Mouse (Mus musculus) lung, embryonic 15.5 days (tissue): Measurements from ENCODE around the gene Naif1. TPM values are rescaled to one million over a fixed set of nuclear protein-coding genes. Genes with fewer than 3 reads are reported as not detected.

Source experiments
- ATAC-seq: fragments of 200-750 bp; cut with Nextera tagmentation; 2 replicates; pipeline ENCODE4 v1.8.0; 2017; ENCODE audit warnings: moderate number of reproducible peaks, borderline replicate concordance; ENCODE audit not compliant: low FRiP score, low TSS enrichment; ENCODE audit errors: extremely low read depth
- H3K27ac ChIP-seq: fragments of 300-500 bp; sonication (generic); 2 replicates; pipeline ENCODE4 v1.5.1; 2015; ENCODE audit warnings: moderate library complexity, mild to moderate bottlenecking, inconsistent platforms
- H3K27me3 ChIP-seq: fragments of 300-500 bp; sonication (generic); 2 replicates; pipeline ENCODE4 v1.6.1; 2015; ENCODE audit warnings: inconsistent platforms
- H3K36me3 ChIP-seq: fragments of 300-500 bp; sonication (generic); 2 replicates; pipeline ENCODE4 v1.6.1; 2015; ENCODE audit warnings: inconsistent platforms
- H3K4me1 ChIP-seq: fragments of 300-500 bp; sonication (generic); 2 replicates; pipeline ENCODE4 v1.6.1; 2015; ENCODE audit warnings: inconsistent platforms
- H3K4me2 ChIP-seq: fragments of 300-500 bp; sonication (generic); 2 replicates; pipeline ENCODE4 v1.6.1; 2015; ENCODE audit warnings: inconsistent platforms, mild to moderate bottlenecking, moderate library complexity
- H3K4me3 ChIP-seq: fragments of 300-500 bp; sonication (generic); 2 replicates; pipeline ENCODE4 v1.5.1; 2015; ENCODE audit warnings: mild to moderate bottlenecking, inconsistent platforms
- H3K9ac ChIP-seq: fragments of 300-500 bp; sonication (generic); 2 replicates; pipeline ENCODE4 v1.6.1; 2015; ENCODE audit warnings: inconsistent platforms
- H3K9me3 ChIP-seq: fragments of 300-500 bp; sonication (generic); 2 replicates; pipeline ENCODE4 v1.6.1; 2016; ENCODE audit warnings: inconsistent platforms
- WGBS: fragments of 180-500 bp; shearing (Covaris S2); methylation state at CpG from one replicate; pipeline ENCODE4 v1.1.7; 2015; 5-methylcytosine and 5-hydroxymethylcytosine counted together
- polyA plus RNA-seq: library from polyadenylated mRNA; unstranded; fragments of >200 nt; fragmentation: Nextera tagmentation; extraction: Ambion mirVana; gene quantifications from 2 replicates; pipeline ENCODE4 v1.2.1, GENCODE M21; 2015

Naif1 gene
- polyA plus RNA-seq, 1 experiment from 2014 or later: 7.1 TPM

- Histone ChIP-seq H3K4me2 (no peak overlapping the region), H3K4me1 (peaks cover 20% of the 10 kb centered on the region), H3K36me3 (peaks cover 61% of the 10 kb centered on the region), H3K4me3 (no peak overlapping the region), H3K9me3 (no peaks in the 10 kb centered on the region), H3K9ac (no peak overlapping the region), H3K27ac (no peak overlapping the region), H3K27me3 (no peaks in the 10 kb centered on the region)
- no peak for ATAC-seq
- WGBS: 79% methylated on average over 12 of the region's 12 CpGs
Observed at GRCm38 (mm10) chr2:32418430-32419151, 31.7 kb upstream of the Naif1 start.

GRCm38 (mm10) chr2:32419359-32419758 is 30.9 kb upstream of the Naif1 start:
- no peak for ATAC-seq
- WGBS: 71% methylated on average over 3 of the region's 3 CpGs
- Histone ChIP-seq H3K4me1 (peaks cover 23% of the 10 kb centered on the region), H3K27me3 (no peaks in the 10 kb centered on the region), H3K4me2 (no peak overlapping the region), H3K9ac (no peak overlapping the region), H3K36me3 (peaks cover 61% of the 10 kb centered on the region), H3K27ac (no peak overlapping the region), H3K4me3 (no peak overlapping the region), H3K9me3 (no peaks in the 10 kb centered on the region)

GRCm38 (mm10) chr2:32420066-32420608 is 30.1 kb upstream of the Naif1 start:
- H3K4me1 ChIP-seq: peaks cover 29% of the 10 kb centered on the region
- no peak overlapping the region for H3K27ac ChIP-seq
- 90% methylated on average over 12 of the region's 12 CpGs for WGBS
- no peak overlapping the region for H3K4me3 ChIP-seq
- no peaks in the 10 kb centered on the region for H3K9me3 ChIP-seq
- no peak overlapping the region for H3K4me2 ChIP-seq
- no peak for ATAC-seq
- no peaks in the 10 kb centered on the region for H3K27me3 ChIP-seq
- H3K9ac ChIP-seq: no peak overlapping the region
- H3K36me3 ChIP-seq: peaks cover 58% of the 10 kb centered on the region

GRCm38 (mm10) chr2:32420647-32421046 is 29.6 kb upstream of the Naif1 start:
- Histone ChIP-seq H3K27me3 (no peaks in the 10 kb centered on the region), H3K9me3 (no peaks in the 10 kb centered on the region), H3K27ac (no peak overlapping the region), H3K4me1 (peaks cover 30% of the 10 kb centered on the region), H3K4me2 (no peak overlapping the region), H3K4me3 (no peak overlapping the region), H3K36me3 (peaks cover 53% of the 10 kb centered on the region), H3K9ac (no peak overlapping the region)
- ATAC-seq: no peak
- 87% methylated on average over 6 of the region's 6 CpGs for WGBS

GRCm38 (mm10) chr2:32421851-32422251 is 28.4 kb upstream of the Naif1 start:
- WGBS: 92% methylated on average over 6 of the region's 6 CpGs

GRCm38 (mm10) chr2:32423481-32424331 is 26.6 kb upstream of the Naif1 start:
- peaks cover 43% of the 10 kb centered on the region for H3K4me1 ChIP-seq
- 2% methylated on average over 14 of the region's 14 CpGs for WGBS
- peak overlapping the region; percentile 97 for H3K27ac ChIP-seq
- peak; percentile 91 for ATAC-seq
- no peaks in the 10 kb centered on the region for H3K9me3 ChIP-seq
- H3K9ac ChIP-seq: peak overlapping the region; percentile 18; the same call in 1 of the 2 replicates
- peak overlapping the region; percentile 39 for H3K4me3 ChIP-seq
- no peaks in the 10 kb centered on the region for H3K27me3 ChIP-seq
- peak overlapping the region; percentile 77 for H3K4me2 ChIP-seq
- H3K36me3 ChIP-seq: peaks cover 23% of the 10 kb centered on the region

More at GRCm38 (mm10) chr2:32421851-32422251, 28.4 kb upstream of the Naif1 start:
- no peak overlapping the region for H3K4me2 ChIP-seq
- peaks cover 30% of the 10 kb centered on the region for H3K4me1 ChIP-seq
- no peaks in the 10 kb centered on the region for H3K27me3 ChIP-seq
- H3K36me3 ChIP-seq: peaks cover 41% of the 10 kb centered on the region
- H3K9me3 ChIP-seq: no peaks in the 10 kb centered on the region
- no peak overlapping the region for H3K9ac ChIP-seq
- no peak for ATAC-seq
- H3K27ac ChIP-seq: 0 out of 2 replicates have a peak overlapping the region, but pooled peaks have one; percentile 97
- H3K4me3 ChIP-seq: no peak overlapping the region

- Histone ChIP-seq H3K27me3 (no peaks in the 10 kb centered on the region), H3K27ac (peak overlapping the region; percentile 97), H3K36me3 (peaks cover 12% of the 10 kb centered on the region), H3K4me2 (no peak overlapping the region), H3K4me3 (no peak overlapping the region), H3K9ac (no peak overlapping the region), H3K4me1 (peaks cover 54% of the 10 kb centered on the region), H3K9me3 (no peaks in the 10 kb centered on the region)
- no peak for ATAC-seq
- WGBS: 28% methylated on average over 3 of the region's 3 CpGs
Observed at GRCm38 (mm10) chr2:32424796-32425195, 25.5 kb upstream of the Naif1 start.

- H3K4me1 ChIP-seq: peaks cover 62% of the 10 kb centered on the region
- H3K9me3 ChIP-seq: no peaks in the 10 kb centered on the region
- H3K36me3 ChIP-seq: peaks cover 5% of the 10 kb centered on the region; the same call in 1 of the 2 replicates
- ATAC-seq: no peak
- H3K27me3 ChIP-seq: no peaks in the 10 kb centered on the region
- H3K4me3 ChIP-seq: no peak overlapping the region
- H3K27ac ChIP-seq: no peak overlapping the region
- H3K9ac ChIP-seq: no peak overlapping the region
- no peak overlapping the region for H3K4me2 ChIP-seq
- 59% methylated on average over 5 of the region's 5 CpGs for WGBS
Observed at GRCm38 (mm10) chr2:32425568-32425967, 24.7 kb upstream of the Naif1 start.

GRCm38 (mm10) chr2:32426141-32426540 is 24.1 kb upstream of the Naif1 start:
- Histone ChIP-seq H3K4me3 (no peak overlapping the region), H3K9me3 (no peaks in the 10 kb centered on the region), H3K36me3 (no peaks in the 10 kb centered on the region), H3K27me3 (no peaks in the 10 kb centered on the region), H3K4me2 (no peak overlapping the region), H3K9ac (no peak overlapping the region), H3K27ac (no peak overlapping the region; the same call in 1 of the 2 replicates), H3K4me1 (peaks cover 68% of the 10 kb centered on the region)
- ATAC-seq: no peak
- 96% methylated on average over 1 of the region's 1 CpGs for WGBS

- 71% methylated on average over 5 of the region's 5 CpGs for WGBS
- Histone ChIP-seq H3K4me2 (no peak overlapping the region), H3K27ac (peak overlapping the region; percentile 49), H3K36me3 (no peaks in the 10 kb centered on the region), H3K4me1 (peaks cover 68% of the 10 kb centered on the region), H3K4me3 (no peak overlapping the region), H3K9me3 (no peaks in the 10 kb centered on the region), H3K27me3 (no peaks in the 10 kb centered on the region), H3K9ac (no peak overlapping the region)
- ATAC-seq: no peak
Observed at GRCm38 (mm10) chr2:32427720-32428119, 22.5 kb upstream of the Naif1 start.

- Histone ChIP-seq H3K4me3 (no peak overlapping the region), H3K4me2 (peak overlapping the region; percentile 37), H3K9ac (no peak overlapping the region), H3K4me1 (peaks cover 62% of the 10 kb centered on the region), H3K27ac (peak overlapping the region; percentile 49), H3K36me3 (no peaks in the 10 kb centered on the region), H3K27me3 (no peaks in the 10 kb centered on the region), H3K9me3 (no peaks in the 10 kb centered on the region)
- peak; percentile 46; the same call in 1 of the 2 replicates for ATAC-seq
- WGBS: 37% methylated on average over 8 of the region's 8 CpGs
Observed at GRCm38 (mm10) chr2:32428262-32428722, 22.0 kb upstream of the Naif1 start.
